Mouse (Mus musculus) kidney, adult 2 months (tissue): ENCODE measurements around the gene Bmx.

Experiments
- CTCF ChIP-seq: fragments of 200-500 bp; conservative IDR thresholded peaks from 2 replicates; pipeline ENCODE4 v1.5.1; 2011; ENCODE audit warnings: low read depth, mild to moderate bottlenecking, control low read depth, low read length, moderate library complexity, mixed read lengths; ENCODE audit not compliant: insufficient read depth, insufficient read length
- POLR2A ChIP-seq: fragments of 200-500 bp; IDR thresholded peaks from one replicate; pipeline ENCODE4 v1.6.1; 2011; ENCODE audit warnings: low read depth, low read length, control low read depth

GRCm38 (mm10) chrX:164283808-164284207 lies 25.8 kb upstream of the Bmx start:
- TF ChIP-seq POLR2A (no peak), CTCF (no peak)
